Mouse (Mus musculus) brain, embryonic 14.5 days (tissue): ENCODE measurements around the gene Rgs11.

Experiments used
- CTCF ChIP-seq: fragments of 200-500 bp; IDR thresholded peaks from 2 replicates; pipeline ENCODE4 v1.5.1; 2012; ENCODE audit warnings: inconsistent platforms, mild to moderate bottlenecking, moderate library complexity, borderline replicate concordance; ENCODE audit not compliant: insufficient read depth, insufficient read length; ENCODE audit errors: extremely low read depth
- POLR2A ChIP-seq: fragments of 200-500 bp; IDR thresholded peaks from 2 replicates; pipeline ENCODE4 v1.6.1; 2012; ENCODE audit warnings: mild to moderate bottlenecking, inconsistent platforms, borderline replicate concordance; ENCODE audit not compliant: poor library complexity, insufficient read depth, insufficient read length, severe bottlenecking; ENCODE audit errors: extremely low read depth

DNA sequence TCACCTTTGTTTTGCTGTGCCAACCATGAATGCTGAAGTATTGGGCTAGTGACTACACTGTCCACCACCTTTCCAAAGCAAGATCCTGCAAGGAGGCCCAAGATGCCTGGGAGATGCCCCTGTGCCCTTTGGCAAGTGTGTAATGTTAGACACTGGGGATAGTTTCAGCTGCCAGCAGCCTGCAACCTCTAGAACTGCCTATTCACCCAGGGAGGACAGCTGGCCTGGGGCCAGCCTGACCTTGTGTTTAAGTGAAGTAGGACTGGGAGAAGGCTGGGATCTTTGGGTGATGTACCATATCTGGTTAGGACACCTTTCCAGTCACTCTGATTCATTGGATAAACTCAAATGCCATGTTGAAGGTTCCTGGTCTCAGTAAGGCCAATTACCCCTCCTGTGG, 753 bp upstream of the Rgs11 start:
- TF ChIP-seq POLR2A (no peak), CTCF (no peak)
